Mouse (Mus musculus) embryonic facial prominence, embryonic 13.5 days (tissue): ENCODE measurements around the gene Smarcc1. TPM values are rescaled to one million over a fixed set of nuclear protein-coding genes. Genes with fewer than 3 reads are reported as not detected.
"Not testable (repeated sequence)": the region's sequence is repeated elsewhere in the genome, so short reads cannot be mapped to it uniquely, and the experiment has no call there.

Source experiments
- ATAC-seq: fragments of 200-750 bp; cut with Nextera tagmentation; 2 replicates; pipeline ENCODE4 v1.8.0; 2017; ENCODE audit warnings: low read depth; ENCODE audit not compliant: insufficient number of reproducible peaks, insufficient read depth, low FRiP score, low TSS enrichment
- H3K27ac ChIP-seq: fragments of 300-500 bp; sonication (generic); 2 replicates; pipeline ENCODE4 v1.5.1; 2015; ENCODE audit warnings: moderate library complexity, mild to moderate bottlenecking, inconsistent platforms
- H3K27me3 ChIP-seq: fragments of 300-500 bp; sonication (generic); 2 replicates; pipeline ENCODE4 v1.6.1; 2015; ENCODE audit warnings: mild to moderate bottlenecking, inconsistent platforms
- H3K36me3 ChIP-seq: fragments of 300-500 bp; sonication (generic); 2 replicates; pipeline ENCODE4 v1.6.1; 2015; ENCODE audit warnings: mild to moderate bottlenecking, inconsistent platforms
- H3K4me1 ChIP-seq: fragments of 300-500 bp; sonication (generic); 2 replicates; pipeline ENCODE4 v1.6.1; 2015; ENCODE audit warnings: inconsistent platforms
- H3K4me2 ChIP-seq: fragments of 300-500 bp; sonication (generic); 2 replicates; pipeline ENCODE4 v1.6.1; 2015; ENCODE audit warnings: moderate library complexity, mild to moderate bottlenecking, inconsistent platforms
- H3K4me3 ChIP-seq: fragments of 300-500 bp; sonication (generic); 2 replicates; pipeline ENCODE4 v1.5.1; 2015; ENCODE audit warnings: mild to moderate bottlenecking, inconsistent platforms
- H3K9ac ChIP-seq: fragments of 300-500 bp; sonication (generic); 2 replicates; pipeline ENCODE4 v1.6.1; 2015; ENCODE audit warnings: mild to moderate bottlenecking, inconsistent platforms
- H3K9me3 ChIP-seq: fragments of 300-500 bp; sonication (generic); 2 replicates; pipeline ENCODE4 v1.6.1; 2016; ENCODE audit warnings: inconsistent platforms
- WGBS: fragments of 180-500 bp; shearing (Covaris S2); methylation state at CpG from one replicate; pipeline ENCODE4 v1.1.7; 2015; ENCODE audit warnings: mixed read lengths; 5-methylcytosine and 5-hydroxymethylcytosine counted together
- polyA plus RNA-seq: library from polyadenylated mRNA; unstranded; fragments of >200 nt; fragmentation: Nextera tagmentation; extraction: Ambion mirVana; gene quantifications from 2 replicates; pipeline ENCODE4 v1.2.1, GENCODE M21; 2015

The Smarcc1 gene
- polyA plus RNA-seq, 1 experiment from 2014 or later: 204 TPM

- Histone ChIP-seq H3K36me3 (peaks cover 39% of the 10 kb centered on the region), H3K27me3 (no peaks in the 10 kb centered on the region), H3K9me3 (no peaks in the 10 kb centered on the region), H3K4me2 (peak overlapping the region; percentile 61), H3K27ac (no peak overlapping the region), H3K4me1 (peaks cover 25% of the 10 kb centered on the region), H3K9ac (peak overlapping the region; percentile 97; the same call in 1 of the 2 replicates), H3K4me3 (peak overlapping the region; percentile 86)
- 55% methylated on average over 6 of the region's 6 CpGs for WGBS
- no peak for ATAC-seq
Observed at GRCm38 (mm10) chr9:110132921-110133320, 15.4 kb downstream of the Smarcc1 start.

DNA sequence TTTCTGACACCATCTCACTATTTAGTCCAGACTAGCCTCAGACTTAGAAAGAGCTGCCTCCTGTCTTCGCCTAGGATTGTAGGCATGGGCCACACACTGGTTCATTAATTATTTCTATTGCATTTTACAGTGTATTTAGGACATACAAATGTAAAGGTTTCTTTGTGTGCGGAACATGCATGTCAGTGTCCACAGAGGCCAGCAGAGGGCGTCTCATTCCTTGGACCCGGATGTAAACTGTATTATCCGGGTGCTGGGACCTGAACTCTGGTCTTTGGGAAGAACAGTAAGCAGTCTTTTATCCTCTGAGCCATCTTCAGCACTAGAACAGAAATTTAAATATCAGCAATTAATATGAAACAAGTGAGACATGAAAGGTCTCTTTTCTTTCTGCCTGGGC is 16.7 kb downstream of the Smarcc1 start:
- Histone ChIP-seq H3K9ac (no peak overlapping the region), H3K36me3 (peaks cover 45% of the 10 kb centered on the region), H3K27ac (no peak overlapping the region), H3K4me3 (0 out of 2 replicates have a peak overlapping the region, but pooled peaks have one; percentile 11), H3K4me1 (peaks cover 25% of the 10 kb centered on the region), H3K9me3 (no peaks in the 10 kb centered on the region), H3K4me2 (peak overlapping the region; percentile 61), H3K27me3 (no peaks in the 10 kb centered on the region)
- WGBS: 78% methylated on average over 5 of the region's 5 CpGs
- no peak for ATAC-seq

DNA sequence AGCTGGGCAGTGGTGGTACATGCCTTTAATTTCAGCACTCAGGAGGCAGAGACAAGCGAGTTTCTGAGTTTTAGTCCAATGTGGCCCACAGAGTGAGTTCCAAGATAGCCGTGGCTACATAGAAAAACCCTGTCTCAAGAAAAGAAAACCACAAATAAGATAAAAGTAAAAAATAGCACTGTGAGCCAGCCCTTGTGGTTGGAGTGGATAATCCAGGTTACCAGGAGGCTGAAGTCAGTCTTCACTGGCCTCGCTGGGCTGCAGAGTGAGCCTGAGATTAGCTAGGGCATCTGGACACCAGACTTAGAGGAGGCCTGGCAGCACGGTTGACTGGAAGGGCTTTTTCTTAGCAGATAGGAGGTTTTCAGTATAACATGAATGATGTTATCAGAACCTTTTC is 21.6 kb downstream of the Smarcc1 start:
- H3K4me3 ChIP-seq: no peak overlapping the region
- no peak overlapping the region for H3K27ac ChIP-seq
- no peak overlapping the region for H3K9ac ChIP-seq
- peaks cover 10% of the 10 kb centered on the region for H3K4me1 ChIP-seq
- no peaks in the 10 kb centered on the region for H3K9me3 ChIP-seq
- 81% methylated on average over 4 of the region's 4 CpGs for WGBS
- no peak for ATAC-seq
- no peaks in the 10 kb centered on the region for H3K27me3 ChIP-seq
- H3K4me2 ChIP-seq: no peak overlapping the region
- H3K36me3 ChIP-seq: peaks cover 79% of the 10 kb centered on the region

DNA sequence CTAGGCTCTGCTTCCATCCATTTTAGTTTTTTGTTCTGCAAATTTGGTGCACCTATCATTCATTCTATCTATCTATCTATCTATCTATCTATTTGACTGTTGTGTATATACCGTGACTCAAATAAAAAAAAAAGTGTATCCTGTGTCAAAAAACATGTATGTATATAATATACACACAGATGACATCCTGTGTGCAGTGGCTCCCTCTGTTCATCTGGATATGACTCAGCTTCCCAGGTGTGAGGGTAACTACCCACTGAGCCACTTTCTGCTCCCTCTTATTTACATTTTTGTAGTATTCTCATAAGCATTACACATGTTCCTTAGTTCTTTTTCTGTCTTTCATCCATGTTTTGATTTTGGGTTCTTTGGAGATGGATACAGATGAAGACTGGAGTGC is 24.6 kb downstream of the Smarcc1 start:
- no peaks in the 10 kb centered on the region for H3K4me1 ChIP-seq
- H3K4me3 ChIP-seq: no peak overlapping the region
- no peak overlapping the region for H3K4me2 ChIP-seq
- no peaks in the 10 kb centered on the region for H3K9me3 ChIP-seq
- no peak overlapping the region for H3K27ac ChIP-seq
- H3K9ac ChIP-seq: no peak overlapping the region
- H3K27me3 ChIP-seq: no peaks in the 10 kb centered on the region
- peaks cover 75% of the 10 kb centered on the region for H3K36me3 ChIP-seq
- WGBS: 89% methylated on average over 1 of the region's 1 CpGs
- no peak for ATAC-seq

DNA sequence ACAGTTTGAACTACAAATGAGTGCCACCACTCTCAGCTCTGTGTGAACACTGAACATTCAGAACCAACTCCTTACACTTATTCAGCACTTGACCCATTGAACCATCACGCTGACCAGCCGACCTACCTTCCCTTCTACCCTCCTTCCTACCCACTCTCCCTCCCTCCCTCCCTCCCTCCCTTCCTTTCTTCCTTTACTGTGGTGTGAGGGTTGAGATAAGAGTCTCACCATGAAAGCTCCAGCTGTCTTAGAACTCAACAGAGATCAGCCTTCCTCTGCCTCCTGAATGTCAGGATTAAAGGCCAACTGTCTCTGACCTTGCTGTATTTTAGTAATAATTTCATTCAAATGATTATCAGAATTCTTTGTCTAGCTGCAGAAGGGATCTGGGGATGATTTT is 31.1 kb downstream of the Smarcc1 start:
- no peak for ATAC-seq
- no peak overlapping the region for H3K4me2 ChIP-seq
- H3K9me3 ChIP-seq: no peaks in the 10 kb centered on the region
- H3K9ac ChIP-seq: no peak overlapping the region
- no peaks in the 10 kb centered on the region for H3K4me1 ChIP-seq
- no peak overlapping the region for H3K27ac ChIP-seq
- H3K27me3 ChIP-seq: no peaks in the 10 kb centered on the region
- 74% methylated on average over 2 of the region's 2 CpGs for WGBS
- peaks cover 79% of the 10 kb centered on the region for H3K36me3 ChIP-seq
- no peak overlapping the region for H3K4me3 ChIP-seq

- H3K4me2 ChIP-seq: no peak overlapping the region
- H3K4me1 ChIP-seq: no peaks in the 10 kb centered on the region
- peaks cover 73% of the 10 kb centered on the region for H3K36me3 ChIP-seq
- no peaks in the 10 kb centered on the region for H3K9me3 ChIP-seq
- H3K27me3 ChIP-seq: no peaks in the 10 kb centered on the region
- no peak for ATAC-seq
- WGBS: 95% methylated on average over 1 of the region's 1 CpGs
- no peak overlapping the region for H3K27ac ChIP-seq
- no peak overlapping the region for H3K4me3 ChIP-seq
- H3K9ac ChIP-seq: no peak overlapping the region
Observed at GRCm38 (mm10) chr9:110159036-110159435, 41.5 kb downstream of the Smarcc1 start.

DNA sequence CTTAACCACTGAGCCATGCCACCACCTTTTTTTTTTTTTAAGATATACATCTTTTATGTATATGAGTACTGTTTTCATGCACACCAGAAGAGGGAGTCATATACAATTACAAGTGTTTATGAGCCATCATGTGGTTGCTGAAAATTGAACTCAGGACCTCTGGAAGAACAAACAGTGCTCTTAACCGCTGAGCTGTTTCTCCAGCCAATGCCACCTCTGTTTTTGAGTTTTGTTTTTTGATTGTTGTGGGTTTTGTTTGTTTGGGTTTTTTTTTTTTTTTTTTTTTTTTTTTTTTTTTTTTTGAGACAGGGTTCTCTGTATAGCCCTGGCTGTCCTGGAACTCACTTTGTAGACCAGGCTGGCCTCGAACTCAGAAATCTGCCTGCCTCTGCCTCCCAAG is 43.0 kb downstream of the Smarcc1 start:
- WGBS: 96% methylated on average over 2 of the region's 2 CpGs
- not testable (repeated sequence) for H3K4me2 ChIP-seq

GRCm38 (mm10) chr9:110162441-110162840 is 44.9 kb downstream of the Smarcc1 start:
- no peak overlapping the region for H3K4me3 ChIP-seq
- H3K4me1 ChIP-seq: no peaks in the 10 kb centered on the region
- H3K27ac ChIP-seq: no peak overlapping the region
- peaks cover 67% of the 10 kb centered on the region for H3K36me3 ChIP-seq
- H3K9ac ChIP-seq: no peak overlapping the region
- no peak for ATAC-seq
- WGBS: 83% methylated on average over 5 of the region's 5 CpGs
- H3K9me3 ChIP-seq: no peaks in the 10 kb centered on the region
- H3K4me2 ChIP-seq: no peak overlapping the region
- H3K27me3 ChIP-seq: no peaks in the 10 kb centered on the region

More for the DNA sequence above, 43.0 kb downstream of the Smarcc1 start:
- H3K9me3 ChIP-seq, ATAC-seq, H3K4me3 ChIP-seq, H3K4me1 ChIP-seq, H3K27ac ChIP-seq, H3K9ac ChIP-seq, H3K27me3 ChIP-seq: not testable (repeated sequence)
- peaks cover 71% of the 10 kb centered on the region for H3K36me3 ChIP-seq

DNA sequence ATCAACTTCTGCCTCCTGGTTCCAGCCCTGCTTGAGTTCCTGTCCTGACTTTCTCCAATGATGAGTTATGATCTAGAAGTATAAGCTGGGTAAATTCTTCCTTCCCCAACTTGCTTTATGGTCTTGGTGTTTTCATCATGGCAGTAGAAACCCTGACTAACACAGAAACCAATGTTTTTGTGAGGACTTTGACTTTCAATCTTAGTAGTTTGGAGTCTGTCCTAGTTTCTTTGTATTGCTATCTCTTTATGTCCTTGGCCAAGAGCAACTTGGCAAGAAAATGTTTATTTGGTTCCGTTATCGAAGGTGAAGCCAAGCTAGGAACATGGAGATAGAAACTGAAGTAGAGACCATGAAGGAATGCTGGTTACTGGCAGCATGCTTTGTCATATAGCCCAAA is 45.6 kb downstream of the Smarcc1 start:
- H3K4me1 ChIP-seq: no peaks in the 10 kb centered on the region
- H3K27ac ChIP-seq: no peak overlapping the region
- H3K4me2 ChIP-seq: no peak overlapping the region
- no peaks in the 10 kb centered on the region for H3K27me3 ChIP-seq
- no peak overlapping the region for H3K4me3 ChIP-seq
- ATAC-seq: no peak
- no peaks in the 10 kb centered on the region for H3K9me3 ChIP-seq
- WGBS: 96% methylated on average over 2 of the region's 2 CpGs
- H3K9ac ChIP-seq: no peak overlapping the region
- H3K36me3 ChIP-seq: peaks cover 67% of the 10 kb centered on the region

- H3K36me3 ChIP-seq: peaks cover 77% of the 10 kb centered on the region
- no peak for ATAC-seq
- 88% methylated on average over 5 of the region's 5 CpGs for WGBS
Observed at GRCm38 (mm10) chr9:110170858-110171257, 53.4 kb downstream of the Smarcc1 start.

GRCm38 (mm10) chr9:110199870-110200269 is 82.4 kb downstream of the Smarcc1 start:
- H3K9me3 ChIP-seq: no peaks in the 10 kb centered on the region
- 89% methylated on average over 2 of the region's 2 CpGs for WGBS
- H3K9ac ChIP-seq: no peak overlapping the region
- no peak overlapping the region for H3K27ac ChIP-seq
- no peak overlapping the region for H3K4me3 ChIP-seq
- H3K4me1 ChIP-seq: no peaks in the 10 kb centered on the region
- H3K4me2 ChIP-seq: no peak overlapping the region
- H3K27me3 ChIP-seq: no peaks in the 10 kb centered on the region
- ATAC-seq: no peak
- peaks cover 79% of the 10 kb centered on the region for H3K36me3 ChIP-seq

More at GRCm38 (mm10) chr9:110170858-110171257, 53.4 kb downstream of the Smarcc1 start:
- Histone ChIP-seq H3K27me3 (no peaks in the 10 kb centered on the region), H3K4me1 (no peaks in the 10 kb centered on the region), H3K4me3 (no peak overlapping the region), H3K27ac (no peak overlapping the region), H3K9ac (no peak overlapping the region), H3K9me3 (no peaks in the 10 kb centered on the region), H3K4me2 (no peak overlapping the region)

DNA sequence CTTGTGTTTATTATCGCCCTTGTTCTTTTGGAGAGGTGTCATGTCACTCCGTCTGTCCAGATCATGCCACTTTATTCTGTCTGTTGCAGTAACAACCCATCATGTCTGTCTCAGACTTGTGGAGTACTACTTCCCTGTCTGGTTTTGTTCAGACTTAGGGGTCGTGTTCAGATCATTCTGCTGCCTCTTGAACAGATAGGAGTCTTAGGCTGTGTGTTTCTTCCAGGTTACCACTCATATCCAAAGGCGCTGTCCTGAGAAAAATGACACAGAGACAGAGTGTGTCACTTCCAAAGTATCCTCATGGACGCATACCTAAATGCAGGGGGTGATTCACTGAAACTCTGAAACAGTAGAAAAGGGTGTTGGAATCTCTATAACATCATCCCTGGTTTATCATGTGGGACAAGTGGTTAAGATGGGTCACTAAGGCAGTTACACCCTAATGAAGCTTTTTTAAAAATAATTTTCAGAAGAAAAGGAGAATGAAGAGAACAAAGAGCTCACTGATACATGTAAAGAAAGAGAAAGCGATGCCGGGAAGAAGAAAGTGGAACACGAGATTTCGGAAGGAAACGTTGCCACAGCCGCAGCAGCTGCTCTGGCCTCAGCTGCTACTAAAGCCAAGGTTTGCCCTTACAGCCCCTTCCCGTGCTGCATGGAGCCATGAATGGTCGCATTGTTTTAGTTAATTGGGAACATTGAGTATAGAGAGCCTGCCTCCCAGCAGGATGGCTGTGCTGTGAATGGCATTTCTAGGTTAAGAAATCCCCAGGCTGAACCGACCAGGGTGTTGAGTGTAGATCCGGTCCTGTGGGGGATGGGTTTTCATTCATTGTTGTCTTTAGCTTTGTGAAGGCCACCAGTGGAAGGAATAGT is 88.3 kb downstream of the Smarcc1 start:
- Histone ChIP-seq H3K4me3 (no peak overlapping the region), H3K9me3 (no peaks in the 10 kb centered on the region), H3K9ac (no peak overlapping the region), H3K27me3 (no peaks in the 10 kb centered on the region), H3K27ac (peak overlapping the region; percentile 73), H3K4me1 (peaks cover 5% of the 10 kb centered on the region; the same call in 1 of the 2 replicates), H3K36me3 (peaks cover 78% of the 10 kb centered on the region), H3K4me2 (no peak overlapping the region; the same call in 1 of the 2 replicates)
- 31% methylated on average over 15 of the region's 15 CpGs for WGBS
- ATAC-seq: peak; percentile 78; the same call in 1 of the 2 replicates
